In the genomic region with DNA sequence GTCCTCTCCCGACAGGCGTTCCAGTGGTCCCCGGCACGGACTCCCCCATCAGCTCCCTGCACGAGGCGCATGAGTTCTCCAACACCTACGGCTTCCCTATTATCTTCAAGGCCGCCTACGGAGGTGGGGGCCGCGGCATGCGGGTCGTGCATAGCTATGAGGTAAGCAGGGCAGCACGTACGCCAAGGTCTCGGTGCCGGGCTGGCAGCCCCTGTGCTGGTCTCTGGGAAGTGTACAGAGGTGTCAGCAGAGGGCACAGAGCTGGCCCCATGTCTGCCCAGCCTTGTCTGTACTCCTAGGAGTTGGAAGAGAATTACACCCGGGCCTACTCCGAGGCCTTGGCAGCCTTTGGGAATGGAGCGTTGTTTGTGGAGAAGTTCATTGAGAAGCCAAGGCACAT, we compare ENCODE assay signal across 26 mouse cellular contexts.
"Had no signal": no experiment of that assay in that cellular context is flagged by ENCODE, and none has a peak within 500 bp of the region (broad histone marks: within the 10 kb centered on the region; RNA-seq: fewer than 3 reads in every experiment).

No protein-coding gene starts in this region.

- H3K4me3 ChIP-seq: heart, embryonic 10.5 days; heart, embryonic 12.5 days; heart, embryonic 13.5 days; heart, embryonic 15.5 days; hindbrain, embryonic 10.5 days; hindbrain, embryonic 12.5 days; hindbrain, embryonic 13.5 days; hindbrain, embryonic 15.5 days; intestine, embryonic 15.5 days; kidney, embryonic 15.5 days; layer of hippocampus, adult 2 months; left cerebral cortex, adult 2 months had no signal

- H3K36me3 ChIP-seq: heart, embryonic 12.5 days; heart, embryonic 13.5 days; heart, embryonic 15.5 days; hindbrain, embryonic 10.5 days; hindbrain, embryonic 12.5 days; hindbrain, embryonic 13.5 days; hindbrain, embryonic 15.5 days; intestine, embryonic 15.5 days; kidney, embryonic 15.5 days had no signal

- DNase-seq: heart, postnatal 10 days; heart, postnatal 14 days; heart, postnatal 36 days; heart, postnatal 4 days; kidney, adult 11 months; kidney, adult 18-20 months; kidney, adult 2 months; kidney, adult 8-10 months; kidney, adult 9 months; kidney, postnatal 10 days; kidney, postnatal 36 days; kidney, postnatal 4 days; layer of hippocampus, adult 9-11 months; layer of hippocampus, postnatal 36 days had no signal

- H3K4me1 ChIP-seq: hindbrain, embryonic 12.5 days; hindbrain, embryonic 13.5 days; hindbrain, embryonic 15.5 days had no signal

- H3K27me3 ChIP-seq: heart, embryonic 13.5 days; heart, embryonic 15.5 days; hindbrain, embryonic 12.5 days; hindbrain, embryonic 13.5 days; hindbrain, embryonic 15.5 days; intestine, embryonic 15.5 days; kidney, embryonic 15.5 days had no signal

- H3K9me3 ChIP-seq: heart, embryonic 10.5 days; heart, embryonic 12.5 days; heart, embryonic 13.5 days; heart, embryonic 15.5 days; hindbrain, embryonic 10.5 days; hindbrain, embryonic 12.5 days; hindbrain, embryonic 13.5 days; hindbrain, embryonic 15.5 days; intestine, embryonic 15.5 days; kidney, embryonic 15.5 days had no signal
